Mouse (Mus musculus) stomach, embryonic 14.5 days (tissue): ENCODE measurements around the gene Cuedc1. TPM values are rescaled to one million over a fixed set of nuclear protein-coding genes. Genes with fewer than 3 reads are reported as not detected.

Experiments used
- ATAC-seq: fragments of 200-750 bp; cut with Nextera tagmentation; 2 replicates; pipeline ENCODE4 v1.8.0; 2017; ENCODE audit warnings: low read depth, moderate TSS enrichment; ENCODE audit not compliant: insufficient number of reproducible peaks, insufficient read depth, low FRiP score
- H3K27ac ChIP-seq: fragments of 300-500 bp; sonication (generic); 2 replicates; pipeline ENCODE4 v1.5.1; 2014; ENCODE audit warnings: mild to moderate bottlenecking, low read length, moderate library complexity, mixed read lengths
- H3K27me3 ChIP-seq: fragments of 300-500 bp; sonication (generic); 2 replicates; pipeline ENCODE4 v1.6.1; 2014; ENCODE audit warnings: low read length, control low read depth, mixed read lengths; ENCODE audit not compliant: control insufficient read depth, insufficient read depth
- H3K36me3 ChIP-seq: fragments of 300-500 bp; sonication (generic); 2 replicates; pipeline ENCODE4 v1.6.1; 2014; ENCODE audit warnings: mild to moderate bottlenecking, control low read depth, low read length, moderate library complexity, mixed read lengths; ENCODE audit not compliant: control insufficient read depth, insufficient read depth
- H3K4me1 ChIP-seq: fragments of 300-500 bp; sonication (generic); 2 replicates; pipeline ENCODE4 v1.6.1; 2014; ENCODE audit warnings: low read length, control low read depth, mixed read lengths; ENCODE audit not compliant: control insufficient read depth, insufficient read depth
- H3K4me2 ChIP-seq: fragments of 300-500 bp; sonication (generic); replicated peaks from 2 replicates; pipeline ENCODE4 v1.6.1; 2014; ENCODE audit warnings: low read depth, low read length, control low read depth
- H3K4me3 ChIP-seq: fragments of 300-500 bp; sonication (generic); 2 replicates; pipeline ENCODE4 v1.5.1; 2014; ENCODE audit warnings: low read depth, low read length, control low read depth
- H3K9ac ChIP-seq: fragments of 300-500 bp; sonication (generic); replicated peaks from 2 replicates; pipeline ENCODE4 v1.6.1; 2014; ENCODE audit warnings: low read depth, mild to moderate bottlenecking, control low read depth, low read length, moderate library complexity, mixed read lengths
- H3K9me3 ChIP-seq: fragments of 300-500 bp; sonication (generic); 2 replicates; pipeline ENCODE4 v1.6.1; 2016; ENCODE audit warnings: low read depth, low read length, control low read depth; ENCODE audit not compliant: control insufficient read depth
- WGBS: fragments of 180-500 bp; shearing (Covaris S2); extraction: QIAGEN DNeasy Blood & Tissue Kit; methylation state at CpG from one replicate; pipeline ENCODE4 v1.1.7; 2014; 5-methylcytosine and 5-hydroxymethylcytosine counted together
- polyA plus RNA-seq: library from polyadenylated mRNA; unstranded; fragments of >200 nt; fragmentation: Nextera tagmentation; extraction: Ambion mirVana; gene quantifications from 2 replicates; pipeline ENCODE4 v1.2.1, GENCODE M21; 2014

Cuedc1 gene
- polyA plus RNA-seq, 1 experiment from 2014 or later = 21.7 TPM

DNA sequence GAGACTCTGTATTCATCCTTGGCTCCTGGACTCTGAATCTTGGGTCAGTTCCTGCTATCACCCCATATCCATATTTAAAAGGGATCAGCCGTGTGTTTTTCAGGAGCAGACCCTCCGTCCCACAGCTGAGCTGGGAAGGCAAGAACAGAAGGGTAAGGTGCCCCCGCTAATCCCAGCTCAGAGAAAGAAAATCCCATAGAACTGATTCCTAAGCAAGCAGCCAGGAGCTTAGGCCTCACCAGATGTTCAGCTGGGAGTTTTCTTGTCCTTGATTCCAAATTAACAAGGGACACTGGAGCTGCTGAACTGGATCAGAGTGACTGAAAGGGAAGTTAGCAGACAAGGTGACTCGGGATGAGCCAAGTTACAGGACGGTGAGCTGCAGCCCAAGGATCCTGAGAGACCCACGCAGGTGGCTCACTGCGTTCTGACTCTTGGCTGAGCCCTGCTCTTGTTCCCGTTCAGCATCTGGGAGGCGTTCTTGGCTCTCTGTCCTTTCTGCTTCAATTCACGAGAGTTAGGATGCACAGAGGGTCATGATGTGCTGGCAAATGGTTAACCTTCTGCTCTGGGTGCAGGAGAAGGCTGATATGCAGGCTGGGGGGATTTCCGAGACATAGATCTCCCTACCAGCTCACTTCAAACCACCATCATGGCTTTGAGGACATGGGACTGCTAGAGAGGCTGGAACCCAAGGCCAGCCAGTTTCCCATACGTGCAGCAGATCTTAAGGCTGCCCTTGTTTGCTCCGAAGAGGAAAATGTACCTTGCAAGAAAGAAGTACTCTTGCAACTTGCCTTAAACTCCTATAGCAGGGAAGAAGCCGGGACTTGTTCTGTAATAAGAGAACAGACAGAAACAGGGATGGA is 88.5 kb downstream of the Cuedc1 start:
- Histone ChIP-seq H3K36me3 (peaks cover 17% of the 10 kb centered on the region), H3K9me3 (no peaks in the 10 kb centered on the region), H3K4me2 (no peak overlapping the region), H3K4me1 (peaks cover 25% of the 10 kb centered on the region), H3K9ac (no peak overlapping the region), H3K4me3 (no peak overlapping the region), H3K27me3 (no peaks in the 10 kb centered on the region), H3K27ac (peak overlapping the region; percentile 92)
- no peak for ATAC-seq
- 71% methylated on average over 14 of the region's 14 CpGs for WGBS

- no peaks in the 10 kb centered on the region for H3K27me3 ChIP-seq
- H3K36me3 ChIP-seq = peaks cover 17% of the 10 kb centered on the region
- no peak overlapping the region for H3K4me3 ChIP-seq
- no peaks in the 10 kb centered on the region for H3K9me3 ChIP-seq
- 40% methylated on average over 2 of the region's 2 CpGs for WGBS
- H3K4me2 ChIP-seq = peak overlapping the region; percentile 27
- peak overlapping the region; percentile 92 for H3K27ac ChIP-seq
- peaks cover 19% of the 10 kb centered on the region for H3K4me1 ChIP-seq
- ATAC-seq = peak; percentile 4; the same call in 1 of the 2 replicates
- no peak overlapping the region for H3K9ac ChIP-seq
Observed at GRCm38 (mm10) chr11:88186947-88187243, 89.0 kb downstream of the Cuedc1 start.

DNA sequence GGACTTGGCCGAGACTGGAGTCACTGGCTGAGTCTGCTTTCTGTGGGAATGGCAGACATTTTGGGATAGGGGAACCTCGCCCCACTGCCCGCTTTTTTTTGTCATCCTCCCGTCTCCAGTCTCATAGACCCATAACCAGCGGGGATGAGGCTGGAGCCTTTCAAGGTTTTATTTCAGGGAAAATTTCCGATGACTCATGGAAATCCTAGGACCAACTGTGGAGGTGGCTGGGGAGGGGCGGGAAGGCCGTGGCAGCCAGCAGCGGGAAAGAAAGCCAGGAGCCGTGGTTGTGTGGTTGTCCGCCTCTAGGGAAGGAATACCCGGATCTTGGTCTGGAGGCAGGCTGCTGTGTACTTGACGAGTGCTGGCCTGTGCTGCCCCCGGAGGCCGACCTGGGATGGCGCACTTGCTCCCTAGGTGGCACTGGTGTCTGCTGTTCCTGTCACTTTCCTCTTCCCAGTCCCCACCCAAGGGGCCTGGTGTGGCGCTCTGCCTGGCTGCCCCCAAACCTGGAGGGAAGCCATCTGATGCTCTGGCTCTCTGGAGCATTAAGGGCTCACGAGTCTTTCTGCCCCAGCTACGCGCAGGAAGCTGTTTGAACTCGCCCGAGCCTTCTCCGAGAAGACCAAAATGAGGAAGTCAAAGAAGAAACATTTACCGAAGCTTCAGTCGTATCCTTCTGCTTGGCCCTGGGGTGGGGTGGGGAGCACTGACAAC is 89.7 kb downstream of the Cuedc1 start:
- 0 out of 2 replicates have a peak overlapping the region, but pooled peaks have one; percentile 1 for H3K9ac ChIP-seq
- peak overlapping the region; percentile 27 for H3K4me2 ChIP-seq
- H3K27ac ChIP-seq = peak overlapping the region; percentile 92
- H3K4me3 ChIP-seq = no peak overlapping the region
- H3K4me1 ChIP-seq = peaks cover 24% of the 10 kb centered on the region
- H3K36me3 ChIP-seq = peaks cover 17% of the 10 kb centered on the region
- WGBS = 12% methylated on average over 25 of the region's 25 CpGs
- ATAC-seq = peak; percentile 90
- no peaks in the 10 kb centered on the region for H3K9me3 ChIP-seq
- no peaks in the 10 kb centered on the region for H3K27me3 ChIP-seq

DNA sequence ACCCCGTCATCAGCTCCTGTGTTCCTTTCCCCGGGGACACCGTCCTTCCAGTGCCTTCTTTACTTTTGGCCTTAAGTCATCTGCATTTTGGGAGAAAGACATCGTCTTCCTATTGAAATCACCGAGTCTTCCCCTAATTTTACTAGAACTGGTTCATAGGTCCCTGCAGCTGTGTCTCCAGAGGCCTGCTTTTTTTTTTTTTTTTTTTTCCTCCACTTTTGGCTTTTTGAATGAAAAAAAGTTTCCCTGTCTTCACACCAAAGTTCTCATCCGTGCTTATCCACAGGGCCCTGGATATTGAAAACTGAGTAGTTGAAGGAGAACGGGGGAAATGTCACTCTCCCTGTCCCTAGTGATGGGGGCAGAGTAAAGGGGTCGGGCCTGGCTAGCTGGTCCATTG is 90.4 kb downstream of the Cuedc1 start:
- ATAC-seq = no peak
- no peaks in the 10 kb centered on the region for H3K9me3 ChIP-seq
- H3K9ac ChIP-seq = no peak overlapping the region
- 0 out of 2 replicates have a peak, but pooled peaks cover 2% of the 10 kb centered on the region for H3K27me3 ChIP-seq
- H3K36me3 ChIP-seq = peaks cover 14% of the 10 kb centered on the region
- peak overlapping the region; percentile 27; the same call in 1 of the 2 replicates for H3K4me2 ChIP-seq
- WGBS = 67% methylated on average over 8 of the region's 8 CpGs
- H3K27ac ChIP-seq = no peak overlapping the region
- peaks cover 25% of the 10 kb centered on the region for H3K4me1 ChIP-seq
- no peak overlapping the region for H3K4me3 ChIP-seq

DNA sequence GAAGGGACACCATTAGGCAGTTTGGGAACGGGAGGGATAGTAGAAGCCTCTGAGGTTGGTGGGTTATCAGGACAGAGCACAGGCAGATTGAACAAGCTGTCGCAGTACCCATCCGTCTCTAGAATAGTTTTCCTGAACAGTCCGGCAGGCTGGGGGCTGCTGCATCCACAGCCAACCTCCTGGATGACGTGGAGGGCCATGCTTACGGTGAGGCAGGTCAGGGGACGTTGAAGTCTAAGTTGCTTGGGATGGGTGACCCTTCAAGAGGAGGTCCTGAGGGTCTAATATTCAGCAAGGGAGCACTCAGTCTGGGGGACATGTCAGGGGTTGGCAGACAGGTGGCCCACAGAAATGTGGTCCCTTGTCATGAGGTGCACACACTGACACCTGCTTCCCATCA is 90.8 kb downstream of the Cuedc1 start:
- Histone ChIP-seq H3K27ac (no peak overlapping the region), H3K4me3 (no peak overlapping the region), H3K9ac (no peak overlapping the region), H3K4me1 (peaks cover 28% of the 10 kb centered on the region), H3K27me3 (0 out of 2 replicates have a peak, but pooled peaks cover 2% of the 10 kb centered on the region), H3K9me3 (no peaks in the 10 kb centered on the region), H3K36me3 (peaks cover 11% of the 10 kb centered on the region; the same call in 1 of the 2 replicates), H3K4me2 (no peak overlapping the region)
- WGBS = 84% methylated on average over 7 of the region's 7 CpGs
- no peak for ATAC-seq

DNA sequence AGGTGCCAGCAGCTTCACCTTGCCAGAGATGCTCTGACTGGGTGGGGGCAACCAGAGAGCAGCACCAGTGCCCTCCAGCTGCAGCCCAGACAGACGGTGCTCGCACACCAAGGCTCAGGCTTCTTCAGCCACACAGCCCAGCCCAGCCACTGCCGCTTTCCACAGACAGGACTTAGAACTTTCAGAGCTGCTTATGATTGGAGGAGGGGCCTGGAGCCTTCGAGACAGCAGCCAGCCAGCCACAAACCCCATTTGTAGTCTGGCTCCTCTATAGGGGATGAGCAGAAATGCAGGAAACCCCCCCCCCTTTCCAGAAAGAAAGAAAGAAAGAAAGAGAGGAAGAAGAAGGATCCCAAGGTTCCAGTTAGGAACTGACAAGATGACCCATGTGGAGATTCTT is 94.7 kb downstream of the Cuedc1 start:
- 15% methylated on average over 4 of the region's 4 CpGs for WGBS
- Histone ChIP-seq H3K27ac (no peak overlapping the region), H3K4me1 (peaks cover 19% of the 10 kb centered on the region), H3K36me3 (no peaks in the 10 kb centered on the region), H3K9me3 (no peaks in the 10 kb centered on the region), H3K4me3 (no peak overlapping the region), H3K9ac (no peak overlapping the region), H3K27me3 (0 out of 2 replicates have a peak, but pooled peaks cover 2% of the 10 kb centered on the region), H3K4me2 (no peak overlapping the region)
- ATAC-seq = no peak

DNA sequence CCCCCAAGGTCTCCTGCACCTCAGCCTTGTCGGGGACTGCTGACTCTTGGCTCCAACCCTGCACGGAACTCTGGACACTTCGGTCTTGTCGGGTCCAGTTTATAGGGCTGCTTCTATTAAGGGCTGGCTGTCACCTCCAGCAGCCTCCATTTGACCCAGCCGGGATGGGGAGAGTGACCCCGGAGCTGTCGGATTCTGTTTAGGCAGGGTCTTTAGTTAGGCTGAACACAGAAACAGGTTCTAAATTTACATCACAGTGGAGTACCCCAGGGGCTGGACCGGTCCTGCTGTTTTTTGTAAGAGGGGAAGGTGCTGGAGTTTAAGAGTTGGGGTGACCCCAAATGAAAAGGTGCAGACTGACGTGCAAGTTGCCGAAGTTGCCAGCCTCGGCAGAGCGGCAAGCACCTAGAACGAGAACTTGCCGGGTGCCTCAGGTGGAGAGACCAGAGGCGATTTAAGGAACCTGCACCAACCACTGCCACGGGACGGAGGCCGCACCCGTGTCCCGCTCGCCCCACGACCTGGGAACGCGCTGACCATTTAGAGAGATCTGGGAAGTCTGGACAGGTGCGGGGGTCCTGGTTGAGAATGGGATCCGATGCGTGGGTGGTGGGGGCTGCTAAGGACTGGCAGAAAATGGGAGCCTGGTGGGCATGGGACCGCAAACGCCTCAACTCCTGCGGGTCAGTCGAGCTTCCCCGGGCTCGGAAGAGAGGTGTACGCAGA is 95.4 kb downstream of the Cuedc1 start:
- Histone ChIP-seq H3K4me1 (peaks cover 18% of the 10 kb centered on the region), H3K4me2 (peak overlapping the region; percentile 22), H3K27ac (no peak overlapping the region), H3K9ac (no peak overlapping the region), H3K36me3 (no peaks in the 10 kb centered on the region), H3K4me3 (peak overlapping the region; percentile 5; the same call in 1 of the 2 replicates), H3K27me3 (0 out of 2 replicates have a peak, but pooled peaks cover 2% of the 10 kb centered on the region), H3K9me3 (no peaks in the 10 kb centered on the region)
- ATAC-seq = no peak
- WGBS = 12% methylated on average over 34 of the region's 34 CpGs
